Mouse (Mus musculus): ENCODE measurements at regions not wholly inside any gene's neighbourhood (a gene's known extent, or its start where the extent isn't known, plus 50 kb on each side); places are given as distances from the start of the nearest gene placed in this dataset.

- peak; percentile 75 for ATAC-seq (replicated peaks; ENCODE audit: poor library complexity, severe bottlenecking)
Measured at GRCm38 (mm10) chr8:46898697-46899445, 87.8 kb upstream of the Enpp6 start.

- no peak for ATAC-seq (replicated peaks; ENCODE audit: poor library complexity, severe bottlenecking)
Measured at GRCm38 (mm10) chr8:46900826-46901225, 85.9 kb upstream of the Enpp6 start.

GRCm38 (mm10) chr8:46904731-46905130, 82.0 kb upstream of the Enpp6 start:
- peak; percentile 22; the same call in 1 of the 2 replicates for ATAC-seq (replicated peaks; ENCODE audit: poor library complexity, severe bottlenecking)

- ATAC-seq (replicated peaks; ENCODE audit: poor library complexity, severe bottlenecking): no peak
Measured at GRCm38 (mm10) chr8:46907390-46907789, 79.3 kb upstream of the Enpp6 start.

GRCm38 (mm10) chr8:46908186-46908585, 78.5 kb upstream of the Enpp6 start:
- ATAC-seq (replicated peaks; ENCODE audit: poor library complexity, severe bottlenecking): no peak

GRCm38 (mm10) chr8:46913956-46914355, 72.7 kb upstream of the Enpp6 start:
- ATAC-seq (replicated peaks; ENCODE audit: poor library complexity, severe bottlenecking): peak; percentile 42; the same call in 1 of the 2 replicates

- ATAC-seq (replicated peaks; ENCODE audit: poor library complexity, severe bottlenecking): peak; percentile 73
Measured at GRCm38 (mm10) chr8:46920071-46920470, 66.6 kb upstream of the Enpp6 start.

GRCm38 (mm10) chr8:46921075-46921474, 65.6 kb upstream of the Enpp6 start:
- peak; percentile 55 for ATAC-seq (replicated peaks; ENCODE audit: poor library complexity, severe bottlenecking)

GRCm38 (mm10) chr8:46921585-46921984, 65.1 kb upstream of the Enpp6 start:
- no peak for ATAC-seq (replicated peaks; ENCODE audit: poor library complexity, severe bottlenecking)

GRCm38 (mm10) chr8:46924787-46925548, 61.7 kb upstream of the Enpp6 start:
- ATAC-seq (replicated peaks; ENCODE audit: poor library complexity, severe bottlenecking): no peak

- peak; percentile 78 for ATAC-seq (replicated peaks; ENCODE audit: poor library complexity, severe bottlenecking)
Measured at GRCm38 (mm10) chr8:46928718-46929117, 58.0 kb upstream of the Enpp6 start.

- ATAC-seq (replicated peaks; ENCODE audit: poor library complexity, severe bottlenecking): no peak
Measured at GRCm38 (mm10) chr8:46929678-46930077, 57.0 kb upstream of the Enpp6 start.

GRCm38 (mm10) chr8:46931267-46931666, 55.4 kb upstream of the Enpp6 start:
- ATAC-seq (replicated peaks; ENCODE audit: poor library complexity, severe bottlenecking): peak; percentile 65

GRCm38 (mm10) chr8:46933256-46933655, 53.4 kb upstream of the Enpp6 start:
- ATAC-seq (replicated peaks; ENCODE audit: poor library complexity, severe bottlenecking): no peak

GRCm38 (mm10) chr8:46934254-46934653, 52.4 kb upstream of the Enpp6 start:
- ATAC-seq (replicated peaks; ENCODE audit: poor library complexity, severe bottlenecking): peak; percentile 67

- ATAC-seq (replicated peaks; ENCODE audit: poor library complexity, severe bottlenecking): peak; percentile 72
Measured at GRCm38 (mm10) chr8:46934898-46935297, 51.8 kb upstream of the Enpp6 start.

GRCm38 (mm10) chr8:46936039-46936438, 50.6 kb upstream of the Enpp6 start:
- no peak for ATAC-seq (replicated peaks; ENCODE audit: poor library complexity, severe bottlenecking)

Data from granulocyte monocyte progenitor cell, adult 5-6 weeks (primary cell).